Mouse (Mus musculus) limb, embryonic 13.5 days (tissue): ENCODE results near the gene Sec62. TPM values are rescaled to one million over a fixed set of nuclear protein-coding genes. Genes with fewer than 3 reads are reported as not detected.
"Not testable (repeated sequence)": the region's sequence is repeated elsewhere in the genome, so short reads cannot be mapped to it uniquely, and the experiment has no call there.

Experiments used
- ATAC-seq: fragments of 200-750 bp; cut with Nextera tagmentation; 2 replicates; pipeline ENCODE4 v1.8.0; 2017; ENCODE audit warnings: low read depth, moderate number of reproducible peaks, moderate TSS enrichment; ENCODE audit not compliant: low FRiP score
- H3K27ac ChIP-seq: fragments of 300-500 bp; sonication (generic); 2 replicates; pipeline ENCODE4 v1.5.1; 2015; ENCODE audit warnings: inconsistent platforms, mild to moderate bottlenecking, moderate library complexity
- H3K27me3 ChIP-seq: fragments of 300-500 bp; sonication (generic); 2 replicates; pipeline ENCODE4 v1.6.1; 2015; ENCODE audit warnings: mild to moderate bottlenecking, inconsistent platforms
- H3K36me3 ChIP-seq: fragments of 300-500 bp; sonication (generic); 2 replicates; pipeline ENCODE4 v1.6.1; 2015; ENCODE audit warnings: inconsistent platforms, mild to moderate bottlenecking, moderate library complexity
- H3K4me1 ChIP-seq: fragments of 300-500 bp; sonication (generic); 2 replicates; pipeline ENCODE4 v1.6.1; 2015; ENCODE audit warnings: inconsistent platforms
- H3K4me2 ChIP-seq: fragments of 300-500 bp; sonication (generic); replicated peaks from 2 replicates; pipeline ENCODE4 v1.6.1; 2015; ENCODE audit warnings: inconsistent platforms, mild to moderate bottlenecking, moderate library complexity
- H3K4me3 ChIP-seq: fragments of 300-500 bp; sonication (generic); 2 replicates; pipeline ENCODE4 v1.5.1; 2015; ENCODE audit warnings: moderate library complexity, mild to moderate bottlenecking, inconsistent platforms
- H3K9ac ChIP-seq: fragments of 300-500 bp; sonication (generic); 2 replicates; pipeline ENCODE4 v1.6.1; 2015; ENCODE audit warnings: mild to moderate bottlenecking, inconsistent platforms
- H3K9me3 ChIP-seq: fragments of 300-500 bp; sonication (generic); 2 replicates; pipeline ENCODE4 v1.6.1; 2016; ENCODE audit warnings: inconsistent platforms
- WGBS: fragments of 180-500 bp; shearing (Covaris S2); methylation state at CpG from one replicate; pipeline ENCODE4 v1.1.7; 2015; 5-methylcytosine and 5-hydroxymethylcytosine counted together
- polyA plus RNA-seq: library from polyadenylated mRNA; unstranded; fragments of >200 nt; fragmentation: Nextera tagmentation; extraction: Ambion mirVana; gene quantifications from 2 replicates; pipeline ENCODE4 v1.2.1, GENCODE M21; 2015

Gene Sec62
- polyA plus RNA-seq, 1 experiment from 2014 or later: 97.3 TPM

GRCm38 (mm10) chr3:30847413-30847812 is 54.7 kb downstream of the Sec62 start:
- Histone ChIP-seq H3K36me3 (no peaks in the 10 kb centered on the region), H3K9me3 (no peaks in the 10 kb centered on the region), H3K27ac (no peak overlapping the region), H3K4me1 (no peaks in the 10 kb centered on the region), H3K27me3 (peaks cover 6% of the 10 kb centered on the region), H3K4me2 (no peak overlapping the region), H3K9ac (no peak overlapping the region), H3K4me3 (no peak overlapping the region)
- whole genome bisulfite sequencing: 59% methylated on average over 1 of the region's 1 CpGs
- no peak for ATAC-seq

DNA sequence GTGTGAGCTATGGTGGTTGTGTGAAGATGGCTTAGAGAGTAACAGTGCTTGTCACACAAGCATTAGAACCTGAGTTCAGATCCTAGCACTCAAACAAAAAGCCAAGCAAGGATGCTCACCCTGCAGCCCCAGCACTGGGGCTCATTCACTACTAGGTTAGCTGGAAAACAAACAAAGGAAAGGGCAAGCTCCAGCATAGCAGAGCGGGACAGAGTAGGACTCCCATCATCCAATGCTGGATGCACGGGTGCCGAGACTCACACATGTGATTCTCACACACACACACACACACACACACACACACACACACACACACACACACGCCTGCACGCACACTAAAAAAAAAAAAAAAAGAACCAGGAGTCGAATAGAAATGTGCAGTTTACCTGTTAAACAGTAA is 58.7 kb downstream of the Sec62 start:
- Histone ChIP-seq H3K4me2 (no peak overlapping the region), H3K9me3 (no peaks in the 10 kb centered on the region), H3K36me3 (no peaks in the 10 kb centered on the region), H3K4me1 (no peaks in the 10 kb centered on the region), H3K9ac (no peak overlapping the region), H3K4me3 (no peak overlapping the region), H3K27ac (no peak overlapping the region), H3K27me3 (peaks cover 35% of the 10 kb centered on the region)
- ATAC-seq: no peak
- 71% methylated on average over 5 of the region's 6 CpGs for WGBS

DNA sequence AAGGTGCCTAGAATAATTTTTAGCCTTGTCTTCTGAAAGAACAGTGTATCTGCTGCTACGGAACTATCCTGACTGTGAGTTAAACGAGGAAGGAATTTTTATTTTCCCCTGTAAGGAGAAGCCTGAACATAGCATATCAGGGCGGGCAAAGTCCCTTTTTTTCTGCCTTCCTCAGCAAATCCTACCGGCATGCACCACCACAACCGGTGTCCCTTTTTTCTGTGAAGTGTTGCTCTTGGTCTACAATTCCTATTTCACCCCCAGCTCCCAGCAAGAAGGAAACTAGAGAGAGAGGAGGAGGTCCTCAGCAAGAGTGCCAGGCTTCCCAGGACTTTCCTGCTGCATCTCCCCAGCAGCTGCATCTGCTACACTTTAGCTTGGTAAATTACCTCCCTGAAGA is 60.9 kb downstream of the Sec62 start:
- Histone ChIP-seq H3K27ac (no peak overlapping the region), H3K4me2 (no peak overlapping the region), H3K36me3 (no peaks in the 10 kb centered on the region), H3K9ac (no peak overlapping the region), H3K27me3 (peaks cover 46% of the 10 kb centered on the region), H3K4me1 (no peaks in the 10 kb centered on the region), H3K4me3 (no peak overlapping the region), H3K9me3 (no peaks in the 10 kb centered on the region)
- no peak for ATAC-seq
- 84% methylated on average over 5 of the region's 5 CpGs for WGBS

GRCm38 (mm10) chr3:30855604-30856458 is 63.2 kb downstream of the Sec62 start, which contains the start of gene Gpr160:
TSS of gene Gpr160 (plus strand) at chr3:30855950.
- under 1% methylated on average over 74 of the region's 75 CpGs for WGBS
- H3K9ac ChIP-seq: peak within 1 kb of the TSS; percentile 70
- no peaks in the 10 kb centered on the region for H3K4me1 ChIP-seq
- H3K4me2 ChIP-seq: peak within 1 kb of the TSS; percentile 100
- H3K27me3 ChIP-seq: peaks cover 46% of the 10 kb centered on the region
- no peak within 1 kb of the TSS for H3K27ac ChIP-seq
- no peaks in the 10 kb centered on the region for H3K36me3 ChIP-seq
- peak within 1 kb of the TSS; percentile 65 for H3K4me3 ChIP-seq
- no peaks in the 10 kb centered on the region for H3K9me3 ChIP-seq
- ATAC-seq: peak; percentile 78

- H3K9ac ChIP-seq, H3K27ac ChIP-seq, H3K4me2 ChIP-seq, H3K4me3 ChIP-seq, H3K4me1 ChIP-seq, H3K36me3 ChIP-seq, ATAC-seq, H3K9me3 ChIP-seq: not testable (repeated sequence)
- H3K27me3 ChIP-seq: peaks cover 25% of the 10 kb centered on the region
- WGBS: 93% methylated on average over 8 of the region's 8 CpGs
These were observed 66.9 kb downstream of the Sec62 start for GRCm38 (mm10) chr3:30859599-30859998.

- Histone ChIP-seq H3K36me3 (no peaks in the 10 kb centered on the region), H3K4me1 (no peaks in the 10 kb centered on the region), H3K9me3 (no peaks in the 10 kb centered on the region), H3K27me3 (peaks cover 19% of the 10 kb centered on the region), H3K4me2 (no peak overlapping the region), H3K9ac (no peak overlapping the region), H3K27ac (no peak overlapping the region), H3K4me3 (no peak overlapping the region)
- 72% methylated on average over 4 of the region's 4 CpGs for WGBS
- no peak for ATAC-seq
These were observed 68.0 kb downstream of the Sec62 start for GRCm38 (mm10) chr3:30860705-30861104.

- 71% methylated on average over 5 of the region's 5 CpGs for WGBS
- H3K27ac ChIP-seq: no peak overlapping the region
- no peaks in the 10 kb centered on the region for H3K4me1 ChIP-seq
- H3K27me3 ChIP-seq: no peaks in the 10 kb centered on the region
- H3K36me3 ChIP-seq: no peaks in the 10 kb centered on the region
- no peak overlapping the region for H3K9ac ChIP-seq
- H3K4me3 ChIP-seq: no peak overlapping the region
- H3K9me3 ChIP-seq: no peaks in the 10 kb centered on the region
- no peak for ATAC-seq
- no peak overlapping the region for H3K4me2 ChIP-seq
These were observed 71.2 kb downstream of the Sec62 start for GRCm38 (mm10) chr3:30863712-30864435.

- 78% methylated on average over 1 of the region's 1 CpGs for WGBS
- H3K36me3 ChIP-seq: no peaks in the 10 kb centered on the region
- H3K4me3 ChIP-seq: no peak overlapping the region
- H3K4me1 ChIP-seq: no peaks in the 10 kb centered on the region
- no peaks in the 10 kb centered on the region for H3K27me3 ChIP-seq
- no peak overlapping the region for H3K4me2 ChIP-seq
- H3K9me3 ChIP-seq: no peaks in the 10 kb centered on the region
- H3K9ac ChIP-seq: no peak overlapping the region
- no peak for ATAC-seq
- no peak overlapping the region for H3K27ac ChIP-seq
These were observed 72.0 kb downstream of the Sec62 start for GRCm38 (mm10) chr3:30864640-30865039.

GRCm38 (mm10) chr3:30868176-30868575 is 75.5 kb downstream of the Sec62 start:
- H3K27ac ChIP-seq: no peak overlapping the region
- H3K4me1 ChIP-seq: no peaks in the 10 kb centered on the region
- ATAC-seq: no peak
- H3K4me3 ChIP-seq: no peak overlapping the region
- WGBS: 85% methylated on average over 5 of the region's 5 CpGs
- H3K36me3 ChIP-seq: no peaks in the 10 kb centered on the region
- H3K9ac ChIP-seq: no peak overlapping the region
- no peaks in the 10 kb centered on the region for H3K9me3 ChIP-seq
- no peaks in the 10 kb centered on the region for H3K27me3 ChIP-seq
- H3K4me2 ChIP-seq: no peak overlapping the region

- H3K4me3 ChIP-seq: no peak overlapping the region
- H3K9ac ChIP-seq: no peak overlapping the region
- WGBS: 73% methylated on average over 5 of the region's 5 CpGs
- no peaks in the 10 kb centered on the region for H3K4me1 ChIP-seq
- H3K4me2 ChIP-seq: no peak overlapping the region
- no peak overlapping the region for H3K27ac ChIP-seq
- no peaks in the 10 kb centered on the region for H3K9me3 ChIP-seq
- H3K27me3 ChIP-seq: no peaks in the 10 kb centered on the region
- no peak for ATAC-seq
- H3K36me3 ChIP-seq: no peaks in the 10 kb centered on the region
These were observed 76.0 kb downstream of the Sec62 start for GRCm38 (mm10) chr3:30868625-30869024.

DNA sequence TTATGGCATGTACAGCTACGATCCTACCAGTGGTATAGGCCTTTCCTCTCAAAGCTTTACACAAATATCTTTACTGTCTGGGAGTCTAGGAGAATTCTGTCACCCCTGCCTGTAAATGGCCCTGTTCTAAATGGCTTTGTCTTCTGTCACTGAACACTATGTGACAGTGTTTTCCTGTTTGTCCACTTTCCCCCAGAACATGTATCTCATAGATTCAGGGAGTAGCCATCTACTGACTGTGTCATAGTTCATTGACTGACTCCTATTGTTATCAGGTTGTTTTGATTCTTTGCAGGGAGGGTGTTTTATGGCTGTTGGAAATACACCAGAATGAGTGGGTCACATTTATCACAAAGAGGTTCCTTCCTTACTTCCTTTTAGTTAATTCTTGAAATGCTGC is 77.3 kb downstream of the Sec62 start:
- no peak overlapping the region for H3K4me3 ChIP-seq
- 83% methylated on average over 1 of the region's 1 CpGs for WGBS
- H3K27me3 ChIP-seq: no peaks in the 10 kb centered on the region
- H3K9me3 ChIP-seq: no peaks in the 10 kb centered on the region
- no peak for ATAC-seq
- no peak overlapping the region for H3K9ac ChIP-seq
- H3K27ac ChIP-seq: no peak overlapping the region
- no peaks in the 10 kb centered on the region for H3K36me3 ChIP-seq
- no peaks in the 10 kb centered on the region for H3K4me1 ChIP-seq
- H3K4me2 ChIP-seq: no peak overlapping the region
